Mouse (Mus musculus): ENCODE measurements around the gene Lbhd1. TPM values are rescaled to one million over a fixed set of nuclear protein-coding genes. Genes with fewer than 3 reads are reported as not detected.
"Not testable (repeated sequence)": the region's sequence is repeated elsewhere in the genome, so short reads cannot be mapped to it uniquely, and the experiment has no call there.

The Lbhd1 gene
- polyA plus RNA-seq, 2 experiments = 6.0 to 70.0 TPM

DNA sequence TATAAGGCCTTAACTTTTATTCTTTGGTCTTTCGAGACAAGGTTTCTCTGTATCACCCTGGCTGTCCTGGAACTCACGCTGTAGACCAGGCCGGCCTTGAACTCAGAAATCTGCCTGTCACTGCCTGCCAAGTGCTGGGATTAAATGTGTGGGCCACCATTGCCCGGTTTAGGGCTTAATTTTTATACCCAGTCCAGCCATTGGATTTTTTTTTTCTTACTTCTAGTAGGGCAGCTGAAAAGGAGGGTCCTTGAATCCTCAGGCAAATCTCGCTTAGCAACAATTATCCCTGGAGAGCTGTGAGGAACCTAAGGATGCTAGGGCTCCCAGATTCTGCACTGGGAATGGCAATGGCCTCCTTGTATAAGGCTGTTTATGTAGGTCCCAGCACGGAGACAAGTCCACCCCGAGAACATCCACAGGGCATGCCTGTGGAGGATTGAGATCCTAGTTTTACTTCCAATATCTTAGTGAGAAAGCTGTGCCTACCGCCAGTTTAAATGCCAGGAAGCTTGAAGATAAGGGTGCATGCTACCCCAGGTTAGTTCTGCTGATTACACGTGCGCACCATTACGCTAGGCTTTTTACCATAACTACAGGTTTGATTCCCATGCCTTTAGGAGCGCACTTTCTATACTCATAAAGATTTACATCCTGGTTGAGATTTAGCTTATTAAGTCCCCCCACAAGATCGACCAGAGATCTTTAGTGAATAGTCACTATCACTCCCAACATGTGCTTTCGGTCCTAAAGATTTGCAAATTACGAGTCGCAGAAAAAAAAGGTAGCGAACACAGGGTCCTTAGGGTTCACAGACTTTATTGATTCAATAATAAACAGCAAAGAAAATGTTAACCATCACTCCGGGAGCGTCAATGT, 4.3 kb downstream of the Lbhd1 start:
- H3K4me2 ChIP-seq (replicated peaks; ENCODE audit: low read depth, low read length, severe bottlenecking) = peak overlapping the region; percentile 84

DNA sequence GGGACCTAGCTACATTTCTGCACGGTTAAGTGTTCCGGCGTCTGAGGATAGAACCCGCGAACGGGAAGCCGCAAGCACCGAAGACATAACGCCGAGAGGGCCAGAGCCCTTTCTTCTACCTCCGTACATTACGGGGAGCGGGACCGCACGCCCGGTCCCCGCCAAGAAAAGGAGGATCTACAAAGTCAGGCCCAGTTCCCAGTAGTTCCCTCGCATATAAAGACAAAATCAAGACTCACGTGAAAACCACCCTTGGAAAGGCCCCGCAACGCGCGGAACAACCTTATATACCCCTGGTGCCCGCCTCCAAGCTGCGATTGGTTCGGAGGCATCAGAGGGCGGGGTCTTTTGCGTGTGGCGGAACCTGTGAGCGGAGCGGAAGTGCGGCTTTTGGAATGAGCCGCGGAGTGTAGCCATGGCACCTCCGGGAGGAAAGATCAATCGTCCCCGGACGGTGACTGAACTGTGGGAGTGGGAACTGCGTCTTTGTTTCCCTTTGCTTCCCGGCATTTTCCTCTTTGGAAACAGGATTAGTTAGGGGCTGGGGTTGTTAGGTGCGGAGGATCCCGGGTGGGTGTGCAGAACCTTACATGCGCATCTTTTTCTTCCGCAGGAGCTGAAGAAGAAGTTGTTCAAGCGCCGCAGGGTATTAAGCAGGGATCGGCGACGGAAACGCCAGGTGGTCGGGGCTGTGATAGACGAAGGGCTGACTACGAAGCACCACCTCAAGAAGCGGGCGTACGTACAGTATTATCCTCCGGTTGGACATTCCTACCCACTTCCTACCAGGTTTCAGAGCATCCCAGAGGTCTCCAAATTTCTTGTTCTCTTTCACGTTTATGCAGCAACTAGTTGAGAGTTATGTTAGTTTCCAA, 5.2 kb downstream of the Lbhd1 start, which contains the start of the genes 1810009A15Rik and Gm49416:
Gene 1810009A15Rik, plus strand, starts transcription at position 343 of the 875 bp plus-strand sequence.
Gene Gm49416, plus strand, starts transcription at position 416 of the 875 bp plus-strand sequence.
- Histone ChIP-seq H3K4me2 (replicated peaks; ENCODE audit: low read depth, low read length, severe bottlenecking) (peak within 1 kb of the TSS; percentile 84), H3K27me3 (ENCODE audit: control insufficient read depth, insufficient read depth, low read length) (no peaks in the 10 kb centered on the region), H3K36me3 (ENCODE audit: control insufficient read depth, insufficient read depth, low read length) (peaks cover 16% of the 10 kb centered on the region), H3K9me3 (ENCODE audit: control insufficient read depth, low read length) (no peaks in the 10 kb centered on the region), H3K27ac (replicated peaks; ENCODE audit: low read depth, low read length) (peak within 1 kb of the TSS; percentile 88), H3K9ac (ENCODE audit: low read depth, low read length, severe bottlenecking) (peak within 1 kb of the TSS; percentile 86), H3K4me3 (replicated peaks; ENCODE audit: low read length) (peak within 1 kb of the TSS; percentile 77), H3K4me1 (ENCODE audit: control insufficient read depth, insufficient read depth, low read length) (peaks cover 14% of the 10 kb centered on the region; the same call in 1 of the 2 replicates)
- under 1% methylated on average over 58 of the region's 58 CpGs for WGBS
- ATAC-seq (ENCODE audit: low FRiP score, low read depth) = peak; percentile 95
- peak; percentile 96 for DNase-seq (ENCODE audit: low spot score)
- TF ChIP-seq POLR2A (IDR thresholded peaks at IDR 0.05; ENCODE audit: borderline replicate concordance, extremely low read depth, insufficient read depth, insufficient read length) = peak; percentile 79; the same call in 1 of the 2 replicates

More for the DNA sequence above, 4.3 kb downstream of the Lbhd1 start:
- Histone ChIP-seq H3K4me3 (replicated peaks; ENCODE audit: low read length) (peak overlapping the region; percentile 77), H3K36me3 (ENCODE audit: control insufficient read depth, insufficient read depth, low read length) (peaks cover 16% of the 10 kb centered on the region), H3K4me1 (ENCODE audit: control insufficient read depth, insufficient read depth, low read length) (peaks cover 10% of the 10 kb centered on the region; the same call in 1 of the 2 replicates), H3K9ac (ENCODE audit: low read depth, low read length, severe bottlenecking) (peak overlapping the region; percentile 86), H3K27ac (replicated peaks; ENCODE audit: low read depth, low read length) (peak overlapping the region; percentile 88), H3K27me3 (ENCODE audit: control insufficient read depth, insufficient read depth, low read length) (no peaks in the 10 kb centered on the region), H3K9me3 (ENCODE audit: control insufficient read depth, low read length) (no peaks in the 10 kb centered on the region)
- 13% methylated on average over 19 of the region's 19 CpGs for WGBS
- DNase-seq (ENCODE audit: low spot score) = no peak
- no peak for TF ChIP-seq POLR2A (IDR thresholded peaks at IDR 0.05; ENCODE audit: borderline replicate concordance, extremely low read depth, insufficient read depth, insufficient read length)
- ATAC-seq (ENCODE audit: low FRiP score, low read depth) = no peak

DNA sequence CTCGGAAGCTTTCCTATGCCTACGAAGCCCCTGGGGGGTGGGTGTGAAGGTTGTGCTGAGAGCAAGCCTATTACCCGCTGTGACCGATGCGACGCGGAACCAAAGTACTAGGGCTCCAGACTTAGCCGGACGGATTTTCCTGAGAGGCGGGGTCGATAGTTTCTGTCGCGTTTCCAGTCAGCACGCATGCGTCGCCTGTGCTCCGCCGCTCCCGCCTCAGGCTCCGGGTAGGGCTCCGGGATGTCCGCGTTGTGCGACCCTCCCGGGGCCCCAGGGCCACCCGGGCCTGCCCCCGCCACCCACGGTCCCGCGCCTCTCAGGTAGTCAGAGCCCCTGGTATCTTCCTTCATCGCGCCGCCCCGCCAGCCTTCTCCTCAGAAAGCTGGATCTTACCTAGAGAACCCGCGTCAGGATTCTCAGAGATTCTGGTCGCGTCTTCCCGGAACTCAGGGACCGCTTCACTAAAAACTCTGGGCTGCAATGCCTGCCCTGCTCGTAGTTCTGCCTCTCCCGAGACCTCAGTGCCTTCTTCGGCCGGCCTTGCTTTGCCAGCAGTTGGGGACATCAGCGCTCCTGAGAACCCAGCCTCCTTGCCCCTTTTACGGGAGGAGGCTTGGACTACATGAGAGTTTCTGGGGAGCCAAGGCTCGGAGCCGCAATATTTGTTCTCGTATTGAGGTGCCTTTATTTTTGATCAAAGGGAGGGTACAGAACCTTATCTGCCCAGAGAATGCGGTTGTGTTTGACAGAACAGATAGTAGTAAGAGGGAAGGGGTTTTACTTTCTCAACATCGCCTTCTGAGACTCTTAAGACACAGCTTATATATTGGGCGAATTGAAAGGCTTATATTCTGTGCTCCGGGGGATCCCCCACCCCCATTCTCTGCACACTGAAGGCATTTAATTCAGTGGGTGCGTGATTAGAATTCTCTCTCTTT, 9.6 kb downstream of the Lbhd1 start, which contains the start of gene Ints5:
Gene Ints5, plus strand, starts transcription at position 177 of the 938 bp plus-strand sequence.
- Histone ChIP-seq H3K4me3 (replicated peaks; ENCODE audit: low read length) (peak within 1 kb of the TSS; percentile 80), H3K27ac (replicated peaks; ENCODE audit: low read depth, low read length) (peak within 1 kb of the TSS; percentile 78), H3K9ac (ENCODE audit: low read depth, low read length, severe bottlenecking) (peak within 1 kb of the TSS; percentile 84), H3K4me1 (ENCODE audit: control insufficient read depth, insufficient read depth, low read length) (peaks cover 15% of the 10 kb centered on the region), H3K9me3 (ENCODE audit: control insufficient read depth, low read length) (no peaks in the 10 kb centered on the region), H3K36me3 (ENCODE audit: control insufficient read depth, insufficient read depth, low read length) (peaks cover 43% of the 10 kb centered on the region), H3K4me2 (replicated peaks; ENCODE audit: low read depth, low read length, severe bottlenecking) (peak within 1 kb of the TSS; percentile 71), H3K27me3 (ENCODE audit: control insufficient read depth, insufficient read depth, low read length) (no peaks in the 10 kb centered on the region)
- peak; percentile 67; the same call in 1 of the 2 replicates for TF ChIP-seq POLR2A (IDR thresholded peaks at IDR 0.05; ENCODE audit: borderline replicate concordance, extremely low read depth, insufficient read depth, insufficient read length)
- ATAC-seq (ENCODE audit: low FRiP score, low read depth) = peak; percentile 53
- DNase-seq (ENCODE audit: low spot score) = peak; percentile 91
- 3% methylated on average over 54 of the region's 54 CpGs for WGBS

DNA sequence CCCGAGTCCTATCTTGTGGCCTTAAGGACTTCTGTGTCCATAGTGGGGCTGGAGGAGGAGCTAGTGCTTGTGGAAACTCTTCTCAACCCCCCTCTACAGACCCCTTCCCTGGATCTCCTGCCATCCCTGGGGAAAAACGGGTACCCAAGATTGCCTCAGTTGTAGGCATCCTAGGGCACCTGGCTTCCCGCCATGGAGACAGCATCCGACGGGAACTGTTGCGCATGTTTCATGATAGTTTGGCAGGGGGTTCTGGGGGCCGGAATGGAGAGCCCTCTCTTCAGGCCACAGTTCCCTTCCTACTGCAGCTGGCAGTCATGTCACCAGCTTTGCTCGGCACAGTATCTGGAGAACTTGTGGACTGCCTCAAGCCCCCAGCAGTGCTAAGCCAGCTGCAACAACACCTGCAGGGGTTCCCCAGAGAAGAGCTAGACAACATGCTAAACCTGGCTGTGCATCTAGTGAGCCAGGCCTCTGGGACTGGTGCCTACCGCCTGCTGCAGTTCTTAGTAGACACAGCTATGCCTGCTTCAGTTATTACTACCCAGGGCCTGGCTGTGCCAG, 11.9 kb downstream of the Lbhd1 start:
- Histone ChIP-seq H3K4me3 (replicated peaks; ENCODE audit: low read length) (no peak overlapping the region), H3K36me3 (ENCODE audit: control insufficient read depth, insufficient read depth, low read length) (peaks cover 39% of the 10 kb centered on the region), H3K27me3 (ENCODE audit: control insufficient read depth, insufficient read depth, low read length) (no peaks in the 10 kb centered on the region)

DNA sequence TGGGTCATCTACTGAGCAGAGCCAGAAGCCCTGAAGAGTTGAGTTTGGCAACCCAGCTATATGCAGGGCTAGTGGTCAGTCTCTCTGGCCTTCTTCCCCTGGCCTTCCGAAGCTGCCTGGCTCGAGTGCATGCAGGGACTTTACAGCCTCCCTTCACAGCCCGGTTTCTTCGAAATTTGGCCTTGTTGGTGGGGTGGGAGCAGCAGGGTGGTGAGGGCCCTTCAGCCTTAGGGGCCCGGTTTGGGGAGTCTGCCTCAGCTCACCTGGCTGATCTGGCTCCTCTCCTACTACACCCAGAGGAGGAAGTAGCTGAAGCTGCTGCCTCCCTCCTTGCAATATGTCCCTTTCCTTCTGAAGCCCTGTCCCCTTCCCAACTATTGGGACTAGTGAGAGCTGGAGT, 12.7 kb downstream of the Lbhd1 start:
- H3K36me3 ChIP-seq (ENCODE audit: control insufficient read depth, insufficient read depth, low read length) = peaks cover 33% of the 10 kb centered on the region
- H3K27ac ChIP-seq (replicated peaks; ENCODE audit: low read depth, low read length); ATAC-seq (ENCODE audit: low FRiP score, low read depth); H3K27me3 ChIP-seq (ENCODE audit: control insufficient read depth, insufficient read depth, low read length); H3K4me2 ChIP-seq (replicated peaks; ENCODE audit: low read depth, low read length, severe bottlenecking); H3K9ac ChIP-seq (ENCODE audit: low read depth, low read length, severe bottlenecking); H3K4me3 ChIP-seq (replicated peaks; ENCODE audit: low read length); DNase-seq (ENCODE audit: low spot score); H3K9me3 ChIP-seq (ENCODE audit: control insufficient read depth, low read length): not testable (repeated sequence)
- 87% methylated on average over 5 of the region's 5 CpGs for whole genome bisulfite sequencing
- peaks cover 19% of the 10 kb centered on the region for H3K4me1 ChIP-seq (ENCODE audit: control insufficient read depth, insufficient read depth, low read length)

More for the DNA sequence above, 11.9 kb downstream of the Lbhd1 start:
- Histone ChIP-seq H3K4me2 (replicated peaks; ENCODE audit: low read depth, low read length, severe bottlenecking) (no peak overlapping the region), H3K9me3 (ENCODE audit: control insufficient read depth, low read length) (no peaks in the 10 kb centered on the region), H3K27ac (replicated peaks; ENCODE audit: low read depth, low read length) (no peak overlapping the region), H3K4me1 (ENCODE audit: control insufficient read depth, insufficient read depth, low read length) (peaks cover 19% of the 10 kb centered on the region), H3K9ac (ENCODE audit: low read depth, low read length, severe bottlenecking) (no peak overlapping the region)
- 89% methylated on average over 9 of the region's 9 CpGs for WGBS
- no peak for TF ChIP-seq POLR2A (IDR thresholded peaks at IDR 0.05; ENCODE audit: borderline replicate concordance, extremely low read depth, insufficient read depth, insufficient read length)
- DNase-seq (ENCODE audit: low spot score) (no peak), ATAC-seq (ENCODE audit: low FRiP score, low read depth) (no peak)

DNA sequence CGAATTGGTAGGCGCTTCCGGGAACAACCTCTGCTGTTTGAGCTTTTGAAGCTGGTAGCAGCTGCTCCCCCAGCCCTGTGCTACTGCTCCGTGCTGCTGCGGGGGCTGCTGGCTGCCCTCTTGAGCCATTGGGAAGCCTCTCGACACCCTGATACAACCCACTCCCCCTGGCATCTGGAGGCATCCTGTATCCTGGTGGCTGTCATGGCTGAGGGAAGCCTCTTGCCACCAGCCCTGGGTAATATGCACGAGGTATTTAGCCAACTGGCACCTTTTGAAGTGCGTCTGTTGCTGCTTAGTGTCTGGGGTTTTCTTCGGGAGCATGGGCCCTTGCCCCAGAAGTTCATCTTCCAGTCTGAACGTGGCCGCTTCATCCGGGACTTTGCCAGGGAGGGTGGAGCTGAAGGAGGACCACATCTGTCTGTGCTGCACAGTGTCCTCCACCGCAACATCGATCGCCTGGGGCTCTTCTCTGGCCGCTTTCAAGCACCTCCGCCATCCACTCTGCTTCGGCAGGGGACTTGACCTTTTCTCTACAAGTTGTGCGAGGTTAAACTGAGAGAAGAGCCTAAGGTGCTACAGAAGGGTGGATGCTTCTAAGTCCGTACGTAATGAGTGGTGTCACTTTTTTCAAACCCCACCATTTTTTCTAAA, 13.8 kb downstream of the Lbhd1 start:
- H3K27me3 ChIP-seq (ENCODE audit: control insufficient read depth, insufficient read depth, low read length); DNase-seq (ENCODE audit: low spot score); H3K9me3 ChIP-seq (ENCODE audit: control insufficient read depth, low read length): not testable (repeated sequence)
- ATAC-seq (ENCODE audit: low FRiP score, low read depth) = peak; percentile 38
- Histone ChIP-seq H3K36me3 (ENCODE audit: control insufficient read depth, insufficient read depth, low read length) (peaks cover 36% of the 10 kb centered on the region), H3K9ac (ENCODE audit: low read depth, low read length, severe bottlenecking) (peak overlapping the region; percentile 54), H3K4me1 (ENCODE audit: control insufficient read depth, insufficient read depth, low read length) (peaks cover 19% of the 10 kb centered on the region), H3K4me2 (replicated peaks; ENCODE audit: low read depth, low read length, severe bottlenecking) (peak overlapping the region; percentile 86), H3K4me3 (replicated peaks; ENCODE audit: low read length) (peak overlapping the region; percentile 95), H3K27ac (replicated peaks; ENCODE audit: low read depth, low read length) (peak overlapping the region; percentile 78)
- 18% methylated on average over 19 of the region's 21 CpGs for WGBS

All from limb, embryonic 14.5 days (tissue).